Mouse (Mus musculus) liver, embryonic 12.5 days (tissue): ENCODE data around the gene Foxn3. TPM values are rescaled to one million over a fixed set of nuclear protein-coding genes. Genes with fewer than 3 reads are reported as not detected.

Experiments
- ATAC-seq: fragments of 200-750 bp; cut with Nextera tagmentation; 2 replicates; pipeline ENCODE4 v1.8.0; 2017; ENCODE audit warnings: moderate number of reproducible peaks, mild to moderate bottlenecking, moderate library complexity
- H3K27ac ChIP-seq: fragments of 300-500 bp; sonication (generic); 2 replicates; pipeline ENCODE4 v1.5.1; 2016; ENCODE audit warnings: mild to moderate bottlenecking
- H3K27me3 ChIP-seq: fragments of 300-500 bp; sonication (generic); replicated peaks from 2 replicates; pipeline ENCODE4 v1.6.1; 2016; ENCODE audit warnings: mild to moderate bottlenecking, moderate library complexity
- H3K36me3 ChIP-seq: fragments of 300-500 bp; sonication (generic); 2 replicates; pipeline ENCODE4 v1.6.1; 2016; ENCODE audit warnings: mild to moderate bottlenecking, moderate library complexity
- H3K4me1 ChIP-seq: fragments of 300-500 bp; sonication (generic); 2 replicates; pipeline ENCODE4 v1.6.1; 2016
- H3K4me2 ChIP-seq: fragments of 300-500 bp; sonication (generic); 2 replicates; pipeline ENCODE4 v1.6.1; 2016; ENCODE audit warnings: mild to moderate bottlenecking, moderate library complexity
- H3K4me3 ChIP-seq: fragments of 300-500 bp; sonication (generic); 2 replicates; pipeline ENCODE4 v1.5.1; 2016; ENCODE audit warnings: mild to moderate bottlenecking, moderate library complexity
- H3K9ac ChIP-seq: fragments of 300-500 bp; sonication (generic); 2 replicates; pipeline ENCODE4 v1.6.1; 2016; ENCODE audit warnings: mild to moderate bottlenecking, moderate library complexity
- H3K9me3 ChIP-seq: fragments of 300-500 bp; sonication (generic); replicated peaks from 2 replicates; pipeline ENCODE4 v1.6.1; 2016; ENCODE audit warnings: mild to moderate bottlenecking, moderate library complexity
- WGBS: fragments of 180-500 bp; shearing (Covaris S2); methylation state at CpG from one replicate; pipeline ENCODE4 v1.1.7; 2016; ENCODE audit not compliant: insufficient replicate concordance; 5-methylcytosine and 5-hydroxymethylcytosine counted together
- polyA plus RNA-seq: library from polyadenylated mRNA; unstranded; fragments of >200 nt; fragmentation: Nextera tagmentation; extraction: Ambion mirVana; gene quantifications from 2 replicates; pipeline ENCODE4 v1.2.1, GENCODE M21; 2016

Gene Foxn3
- polyA plus RNA-seq, 1 experiment from 2014 or later, result 25.8 TPM

DNA sequence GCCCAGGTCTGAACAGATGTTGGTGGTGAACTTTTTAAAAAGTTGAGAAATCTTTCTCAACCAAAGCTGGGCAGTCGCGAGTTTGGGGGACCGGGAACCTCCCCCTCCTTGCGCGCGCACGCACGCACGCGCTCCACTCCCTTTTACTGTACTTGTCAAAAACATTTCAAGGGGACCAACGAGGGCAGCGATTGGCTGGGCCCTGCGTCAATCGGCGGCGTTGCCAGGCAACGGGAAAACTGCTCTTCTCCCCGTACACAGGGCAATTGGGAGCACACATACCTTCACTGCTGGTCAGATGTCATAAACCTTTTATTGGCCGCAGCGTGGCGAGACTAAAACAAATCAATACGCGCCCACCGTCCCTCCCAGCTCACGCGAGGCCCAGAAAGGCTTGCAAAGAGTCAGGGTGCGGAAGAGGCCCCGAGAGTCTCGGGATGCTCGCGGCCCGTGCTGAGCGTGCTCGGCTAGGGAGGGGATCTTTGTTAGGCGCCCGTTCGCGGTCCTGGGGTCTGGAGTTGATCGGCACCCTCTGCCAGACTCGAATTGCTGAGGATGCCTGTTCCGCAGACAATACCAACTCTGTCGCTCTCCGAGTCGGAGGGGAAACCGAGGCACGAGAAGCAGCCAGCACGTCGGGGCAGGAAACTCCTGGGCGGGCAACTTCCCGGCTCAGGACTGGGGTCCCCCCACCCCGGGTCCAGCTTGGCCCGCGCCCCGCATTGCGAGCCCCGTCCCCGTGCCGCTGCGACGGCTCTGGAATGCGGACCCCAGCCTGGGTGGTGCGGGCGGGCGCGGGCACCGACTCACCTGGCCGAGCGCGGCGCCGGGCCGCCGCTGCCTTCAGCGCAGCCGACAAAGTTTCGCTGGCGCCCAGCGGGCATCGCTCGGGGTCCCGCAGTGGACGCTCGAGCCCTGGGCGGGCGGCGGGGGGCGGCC lies 171.2 kb downstream of the Foxn3 start:
- Histone ChIP-seq H3K9me3 (no peaks in the 10 kb centered on the region), H3K4me2 (peak overlapping the region; percentile 98), H3K4me3 (peak overlapping the region; percentile 86), H3K9ac (peak overlapping the region; percentile 86), H3K27me3 (no peaks in the 10 kb centered on the region), H3K36me3 (peaks cover 13% of the 10 kb centered on the region), H3K4me1 (peaks cover 36% of the 10 kb centered on the region), H3K27ac (peak overlapping the region; percentile 82)
- WGBS, result under 1% methylated on average over 69 of the region's 87 CpGs
- peak; percentile 90 for ATAC-seq

DNA sequence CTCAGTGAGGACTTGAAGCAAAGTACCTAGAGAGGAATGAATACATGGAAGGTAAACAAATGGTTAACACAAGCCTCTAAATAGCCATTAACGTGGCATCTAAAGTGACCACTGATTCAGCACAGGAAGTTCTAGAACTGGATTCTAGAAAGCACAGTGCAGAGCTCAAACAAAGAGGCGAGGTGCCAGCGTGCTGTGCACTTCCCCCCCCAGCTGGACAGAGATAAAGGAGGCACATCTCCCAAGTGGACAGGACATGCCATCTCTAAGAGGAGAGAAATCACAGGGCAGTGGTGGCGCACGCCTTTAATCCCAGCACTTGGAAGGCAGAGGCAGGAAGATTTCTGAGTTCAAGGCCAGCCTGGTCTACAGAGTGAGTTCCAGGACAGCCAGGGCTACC lies 173.0 kb downstream of the Foxn3 start:
- H3K27me3 ChIP-seq, result no peaks in the 10 kb centered on the region
- 65% methylated on average over 5 of the region's 5 CpGs for WGBS
- H3K36me3 ChIP-seq, result peaks cover 17% of the 10 kb centered on the region
- no peak overlapping the region for H3K4me2 ChIP-seq
- H3K9ac ChIP-seq, result no peak overlapping the region
- peaks cover 53% of the 10 kb centered on the region for H3K4me1 ChIP-seq
- no peaks in the 10 kb centered on the region for H3K9me3 ChIP-seq
- H3K27ac ChIP-seq, result no peak overlapping the region
- H3K4me3 ChIP-seq, result no peak overlapping the region
- no peak for ATAC-seq

DNA sequence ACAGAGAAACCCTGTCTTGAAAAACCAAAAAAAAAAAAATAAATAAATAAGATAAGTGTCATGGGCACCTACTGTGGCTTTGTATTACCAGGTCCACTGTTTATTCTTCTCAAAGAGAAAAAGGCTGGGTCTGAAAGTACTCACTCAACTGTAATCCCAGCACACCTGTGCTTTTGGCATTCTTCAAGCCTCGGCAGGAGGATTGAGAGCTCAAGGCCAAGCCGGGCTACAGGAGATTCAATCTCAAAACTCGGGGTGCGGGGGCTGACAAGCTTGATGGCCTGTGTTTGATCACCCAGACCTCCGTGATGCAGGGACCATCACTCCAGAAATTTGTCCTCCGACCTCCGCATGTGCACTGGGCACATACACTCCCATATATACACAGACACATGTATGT lies 174.1 kb downstream of the Foxn3 start:
- WGBS, result 89% methylated on average over 7 of the region's 7 CpGs
- peaks cover 43% of the 10 kb centered on the region for H3K4me1 ChIP-seq
- no peak for ATAC-seq

DNA sequence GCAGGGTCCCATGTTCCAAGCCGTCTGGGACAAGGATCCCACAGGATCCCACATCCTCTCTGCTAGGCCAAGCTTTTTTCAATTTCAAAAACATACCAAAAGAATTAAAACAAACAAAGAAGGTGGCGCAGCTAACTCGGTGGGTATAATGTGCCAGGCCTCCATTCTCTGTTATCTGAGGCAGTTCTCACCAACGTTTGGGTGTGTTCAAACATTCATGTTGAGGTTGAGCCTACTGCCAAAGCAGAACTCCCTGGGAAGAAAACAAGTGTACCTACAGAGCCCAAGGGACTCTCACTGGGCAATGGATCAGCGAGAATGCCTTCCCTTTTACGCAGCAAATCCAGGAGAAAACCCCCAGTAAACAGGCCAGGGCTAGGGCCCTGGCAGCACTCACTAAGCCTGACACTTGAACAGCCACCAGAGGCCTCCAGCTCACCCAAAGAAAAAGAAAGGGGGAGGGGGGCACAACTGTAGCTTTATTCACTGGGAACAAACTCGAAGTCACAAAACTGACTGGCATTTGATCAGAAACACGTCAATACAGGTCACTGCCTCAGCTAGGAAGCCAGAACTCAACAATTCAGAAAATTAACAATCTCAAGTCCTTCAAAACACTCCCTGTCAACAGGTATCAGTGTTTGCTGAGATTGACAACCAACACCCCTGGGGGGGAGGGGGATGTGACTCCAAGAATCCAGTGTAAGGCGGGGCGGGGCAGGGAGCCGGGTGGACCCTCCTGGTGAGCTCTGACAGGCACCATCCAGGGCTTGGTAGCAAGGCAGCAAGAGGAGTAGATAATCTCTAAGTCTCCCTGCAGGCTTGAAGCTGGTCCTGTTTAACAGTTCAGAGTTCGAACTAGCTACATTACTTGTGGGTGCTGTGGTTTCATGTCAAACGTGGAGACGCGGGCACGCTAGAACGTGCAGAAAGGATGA lies 177.2 kb downstream of the Foxn3 start:
- H3K9ac ChIP-seq, result no peak overlapping the region
- H3K4me1 ChIP-seq, result peaks cover 34% of the 10 kb centered on the region
- no peaks in the 10 kb centered on the region for H3K27me3 ChIP-seq
- 70% methylated on average over 17 of the region's 17 CpGs for WGBS
- no peak overlapping the region for H3K27ac ChIP-seq
- ATAC-seq, result no peak
- H3K4me3 ChIP-seq, result no peak overlapping the region
- H3K4me2 ChIP-seq, result no peak overlapping the region
- peaks cover 26% of the 10 kb centered on the region for H3K36me3 ChIP-seq
- H3K9me3 ChIP-seq, result no peaks in the 10 kb centered on the region

More for the DNA sequence above, 174.1 kb downstream of the Foxn3 start:
- H3K27ac ChIP-seq, result no peak overlapping the region
- peaks cover 17% of the 10 kb centered on the region for H3K36me3 ChIP-seq
- no peaks in the 10 kb centered on the region for H3K27me3 ChIP-seq
- no peak overlapping the region for H3K4me2 ChIP-seq
- no peaks in the 10 kb centered on the region for H3K9me3 ChIP-seq
- no peak overlapping the region for H3K9ac ChIP-seq
- H3K4me3 ChIP-seq, result no peak overlapping the region

DNA sequence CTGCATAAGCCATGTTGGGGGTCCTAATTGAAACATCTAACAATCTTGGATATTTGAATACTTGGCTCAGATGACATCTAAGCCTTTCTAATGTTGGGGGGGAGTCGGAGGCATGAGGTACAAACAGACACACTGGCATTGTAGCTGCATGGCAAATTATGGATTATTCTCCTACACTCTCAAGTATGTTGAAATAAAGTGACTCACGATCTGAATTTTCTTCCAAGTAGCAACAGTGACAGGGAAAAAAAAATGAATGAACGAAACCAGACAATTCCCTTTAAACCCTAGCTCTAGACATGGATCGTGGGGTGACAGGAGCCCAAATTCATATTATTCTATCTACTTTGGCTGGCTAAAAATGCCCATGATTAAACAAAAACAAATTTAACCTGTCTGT lies 178.3 kb downstream of the Foxn3 start:
- Histone ChIP-seq H3K27ac (no peak overlapping the region), H3K9ac (no peak overlapping the region), H3K9me3 (no peaks in the 10 kb centered on the region), H3K36me3 (peaks cover 26% of the 10 kb centered on the region), H3K4me1 (peaks cover 32% of the 10 kb centered on the region), H3K4me2 (no peak overlapping the region), H3K4me3 (no peak overlapping the region), H3K27me3 (no peaks in the 10 kb centered on the region)
- 76% methylated on average over 4 of the region's 4 CpGs for WGBS
- no peak for ATAC-seq

- peaks cover 13% of the 10 kb centered on the region; the same call in 1 of the 2 replicates for H3K36me3 ChIP-seq
- H3K4me2 ChIP-seq, result no peak overlapping the region
- WGBS, result 66% methylated on average over 9 of the region's 9 CpGs
- H3K4me1 ChIP-seq, result peaks cover 57% of the 10 kb centered on the region
- H3K27ac ChIP-seq, result no peak overlapping the region; the same call in 1 of the 2 replicates
- no peak overlapping the region for H3K9ac ChIP-seq
- no peaks in the 10 kb centered on the region for H3K9me3 ChIP-seq
- ATAC-seq, result peak; percentile 65
- H3K4me3 ChIP-seq, result no peak overlapping the region
- H3K27me3 ChIP-seq, result no peaks in the 10 kb centered on the region
Measured at GRCm38 (mm10) chr12:99381317-99381716, 182.1 kb downstream of the Foxn3 start.

DNA sequence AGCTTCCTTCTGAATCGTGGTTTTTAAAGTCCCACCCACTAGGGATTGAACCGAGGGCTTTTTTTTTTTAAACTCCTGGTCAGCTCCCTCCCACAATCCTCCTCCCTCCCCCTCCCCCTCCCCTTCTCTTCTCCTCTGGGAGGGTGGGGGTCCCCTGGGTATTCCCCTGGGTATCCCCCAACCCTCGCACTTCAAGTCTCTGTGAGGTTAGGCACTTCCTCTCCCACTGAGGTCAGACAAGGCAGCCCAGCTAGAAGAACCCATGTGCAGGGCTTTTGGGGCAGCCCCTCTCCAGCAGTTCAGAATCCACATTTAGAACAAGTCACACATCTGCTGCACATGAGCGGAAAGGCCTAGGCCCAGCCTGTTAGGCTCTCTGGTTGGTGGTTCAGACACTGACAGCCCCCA lies 182.5 kb downstream of the Foxn3 start:
- Histone ChIP-seq H3K4me2 (no peak overlapping the region), H3K4me3 (no peak overlapping the region), H3K27ac (no peak overlapping the region; the same call in 1 of the 2 replicates), H3K36me3 (peaks cover 10% of the 10 kb centered on the region; the same call in 1 of the 2 replicates), H3K27me3 (no peaks in the 10 kb centered on the region), H3K9me3 (no peaks in the 10 kb centered on the region), H3K4me1 (peaks cover 52% of the 10 kb centered on the region), H3K9ac (no peak overlapping the region)
- peak; percentile 27; the same call in 1 of the 2 replicates for ATAC-seq
- WGBS, result 44% methylated on average over 4 of the region's 4 CpGs

GRCm38 (mm10) chr12:99380124-99380523 lies 183.3 kb downstream of the Foxn3 start:
- peaks cover 10% of the 10 kb centered on the region; the same call in 1 of the 2 replicates for H3K36me3 ChIP-seq
- no peak overlapping the region for H3K9ac ChIP-seq
- H3K27me3 ChIP-seq, result no peaks in the 10 kb centered on the region
- peaks cover 48% of the 10 kb centered on the region for H3K4me1 ChIP-seq
- 74% methylated on average over 6 of the region's 6 CpGs for WGBS
- ATAC-seq, result no peak
- H3K4me2 ChIP-seq, result no peak overlapping the region
- no peak overlapping the region for H3K27ac ChIP-seq
- no peak overlapping the region for H3K4me3 ChIP-seq
- no peaks in the 10 kb centered on the region for H3K9me3 ChIP-seq

DNA sequence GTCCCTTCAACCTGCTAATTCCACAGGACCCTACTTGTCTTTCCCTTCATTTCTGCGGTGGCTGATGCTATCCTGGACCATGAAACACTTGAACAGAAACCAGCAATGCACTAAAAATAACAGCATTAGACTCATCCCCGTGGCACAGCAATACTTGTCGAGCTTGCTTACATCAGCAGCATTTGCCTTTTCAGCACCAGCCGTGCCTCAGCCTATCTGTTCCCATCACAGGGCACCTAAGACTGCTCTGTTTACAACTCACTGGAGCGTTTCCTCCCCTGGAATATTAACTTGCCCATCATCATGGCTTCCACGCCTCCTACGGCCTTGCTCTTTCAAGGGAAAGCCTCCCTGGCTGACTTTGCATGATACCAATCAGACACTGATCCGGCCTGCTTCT lies 185.1 kb downstream of the Foxn3 start:
- ATAC-seq, result no peak
- WGBS, result 68% methylated on average over 8 of the region's 8 CpGs

GRCm38 (mm10) chr12:99377705-99378104 lies 185.7 kb downstream of the Foxn3 start:
- WGBS, result 40% methylated on average over 3 of the region's 3 CpGs
- Histone ChIP-seq H3K4me1 (peaks cover 48% of the 10 kb centered on the region), H3K36me3 (peaks cover 15% of the 10 kb centered on the region), H3K27ac (no peak overlapping the region), H3K27me3 (no peaks in the 10 kb centered on the region), H3K4me2 (no peak overlapping the region), H3K4me3 (no peak overlapping the region), H3K9me3 (no peaks in the 10 kb centered on the region), H3K9ac (no peak overlapping the region)
- ATAC-seq, result no peak

More for the DNA sequence above, 185.1 kb downstream of the Foxn3 start:
- H3K4me1 ChIP-seq, result peaks cover 48% of the 10 kb centered on the region
- H3K27ac ChIP-seq, result no peak overlapping the region
- peaks cover 18% of the 10 kb centered on the region for H3K36me3 ChIP-seq
- no peak overlapping the region for H3K4me2 ChIP-seq
- no peaks in the 10 kb centered on the region for H3K27me3 ChIP-seq
- H3K9ac ChIP-seq, result no peak overlapping the region
- no peak overlapping the region for H3K4me3 ChIP-seq
- no peaks in the 10 kb centered on the region for H3K9me3 ChIP-seq

GRCm38 (mm10) chr12:99377069-99377468 lies 186.3 kb downstream of the Foxn3 start:
- Histone ChIP-seq H3K4me1 (peaks cover 48% of the 10 kb centered on the region), H3K27me3 (no peaks in the 10 kb centered on the region), H3K36me3 (peaks cover 13% of the 10 kb centered on the region), H3K27ac (no peak overlapping the region), H3K9me3 (no peaks in the 10 kb centered on the region), H3K4me3 (no peak overlapping the region), H3K4me2 (no peak overlapping the region), H3K9ac (no peak overlapping the region)
- ATAC-seq, result no peak
- 73% methylated on average over 10 of the region's 10 CpGs for WGBS
